Mouse (Mus musculus) megakaryocyte, embryonic 14.5 days (primary cell): ENCODE data around the gene Mtus2.

Experiments used
- FLI1 ChIP-seq: IDR thresholded peaks from 2 replicates; pipeline ENCODE4 v1.6.1; 2012; ENCODE audit warnings: low read length, inconsistent platforms, mixed read lengths
- GATA1 ChIP-seq: IDR thresholded peaks from 3 replicates; pipeline ENCODE4 v1.6.1; 2012; ENCODE audit warnings: mixed read lengths, low read length, inconsistent platforms, borderline replicate concordance

DNA sequence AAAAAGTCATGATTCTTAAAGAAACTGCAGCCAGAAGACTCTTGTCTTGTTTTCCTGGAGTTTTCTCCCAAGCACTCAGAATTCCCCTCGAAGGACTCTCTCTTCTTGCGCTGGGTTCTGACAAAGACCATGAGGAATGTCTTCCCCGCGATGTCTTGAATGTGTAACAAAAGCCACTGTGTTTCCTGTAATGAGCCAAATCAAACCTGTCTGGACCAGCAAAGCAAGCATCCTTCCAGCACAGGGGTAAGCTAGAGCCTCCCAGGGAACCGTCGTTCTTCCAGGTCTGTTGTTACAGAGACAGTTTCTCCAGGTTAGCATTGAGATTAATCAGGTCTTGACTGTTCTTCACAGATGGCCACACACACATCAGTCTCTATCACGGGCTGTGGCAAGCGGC, 321.1 kb downstream of the Mtus2 start:
- no peak for TF ChIP-seq GATA1
- TF ChIP-seq FLI1, result no peak
